Mouse (Mus musculus): ENCODE results near the gene Rbm47. TPM values are rescaled to one million over a fixed set of nuclear protein-coding genes. Genes with fewer than 3 reads are reported as not detected.
"Not testable (repeated sequence)": the region's sequence is repeated elsewhere in the genome, so short reads cannot be mapped to it uniquely, and the experiment has no call there.

Rbm47 gene
- polyA plus RNA-seq, 1 experiment from 2014 or later, result 70.7 TPM

DNA sequence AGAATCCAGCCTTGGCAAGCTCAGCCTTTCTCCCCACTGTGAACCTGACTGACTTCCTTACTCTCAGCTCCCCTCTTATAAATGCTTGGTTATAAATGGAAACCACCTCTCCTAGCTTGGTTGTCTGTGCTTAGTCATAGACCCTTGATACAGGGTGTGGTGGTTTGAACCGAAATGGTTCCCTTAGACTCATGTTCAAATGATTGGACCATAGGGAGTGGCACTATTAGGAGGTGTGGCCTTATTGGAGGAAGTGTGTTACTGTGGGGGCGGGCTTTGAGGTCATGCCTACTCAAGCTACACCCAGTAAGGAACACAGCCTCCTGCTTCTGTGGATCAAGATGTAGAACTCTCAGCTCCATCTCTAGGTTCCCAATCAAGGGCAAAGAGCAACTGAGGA is 181.7 kb downstream of the Rbm47 start:
- no peaks in the 10 kb centered on the region for H3K9me3 ChIP-seq (ENCODE audit: control insufficient read depth, low read length)
- DNase-seq (ENCODE audit: low spot score) (peak; percentile 67), ATAC-seq (ENCODE audit: low FRiP score, low TSS enrichment) (peak; percentile 95)
- TF ChIP-seq CTCF (IDR thresholded peaks at IDR 0.05; ENCODE audit: low read depth), result no peak
- no peak overlapping the region for H3K4me2 ChIP-seq (replicated peaks; ENCODE audit: low read depth)
- no peak overlapping the region for H3K9ac ChIP-seq (ENCODE audit: low read length)
- 75% methylated on average over 2 of the region's 2 CpGs for WGBS
- no peaks in the 10 kb centered on the region for H3K36me3 ChIP-seq (ENCODE audit: control insufficient read depth, insufficient read depth, low read length)
- H3K27me3 ChIP-seq (ENCODE audit: control insufficient read depth, insufficient read depth, low read length), result no peaks in the 10 kb centered on the region
- H3K4me3 ChIP-seq (ENCODE audit: low read depth, low read length), result no peak overlapping the region
- no peaks in the 10 kb centered on the region for H3K4me1 ChIP-seq (replicated peaks; ENCODE audit: control insufficient read depth, insufficient read depth)
- H3K27ac ChIP-seq (replicated peaks), result no peak overlapping the region

GRCm38 (mm10) chr5:65987004-65987403 is 185.9 kb downstream of the Rbm47 start:
- H3K4me1 ChIP-seq (replicated peaks; ENCODE audit: control insufficient read depth, insufficient read depth); H3K36me3 ChIP-seq (ENCODE audit: control insufficient read depth, insufficient read depth, low read length); H3K4me2 ChIP-seq (replicated peaks; ENCODE audit: low read depth); H3K27ac ChIP-seq (replicated peaks); H3K27me3 ChIP-seq (ENCODE audit: control insufficient read depth, insufficient read depth, low read length); ATAC-seq (ENCODE audit: low FRiP score, low TSS enrichment); H3K9me3 ChIP-seq (ENCODE audit: control insufficient read depth, low read length); H3K4me3 ChIP-seq (ENCODE audit: low read depth, low read length); DNase-seq (ENCODE audit: low spot score); H3K9ac ChIP-seq (ENCODE audit: low read length): not testable (repeated sequence)
- WGBS, result 77% methylated on average over 3 of the region's 3 CpGs

- ATAC-seq (ENCODE audit: low FRiP score, low TSS enrichment) (no peak), DNase-seq (ENCODE audit: low spot score) (no peak)
- Histone ChIP-seq H3K27me3 (ENCODE audit: control insufficient read depth, insufficient read depth, low read length) (no peaks in the 10 kb centered on the region), H3K4me3 (ENCODE audit: low read depth, low read length) (no peak overlapping the region), H3K4me1 (replicated peaks; ENCODE audit: control insufficient read depth, insufficient read depth) (no peaks in the 10 kb centered on the region), H3K9me3 (ENCODE audit: control insufficient read depth, low read length) (no peaks in the 10 kb centered on the region), H3K36me3 (ENCODE audit: control insufficient read depth, insufficient read depth, low read length) (no peaks in the 10 kb centered on the region), H3K9ac (ENCODE audit: low read length) (no peak overlapping the region), H3K27ac (replicated peaks) (no peak overlapping the region), H3K4me2 (replicated peaks; ENCODE audit: low read depth) (no peak overlapping the region)
- TF ChIP-seq CTCF (IDR thresholded peaks at IDR 0.05; ENCODE audit: low read depth), result no peak
- WGBS, result 83% methylated on average over 5 of the region's 5 CpGs
These were observed 186.5 kb downstream of the Rbm47 start for GRCm38 (mm10) chr5:65986426-65986825.

DNA sequence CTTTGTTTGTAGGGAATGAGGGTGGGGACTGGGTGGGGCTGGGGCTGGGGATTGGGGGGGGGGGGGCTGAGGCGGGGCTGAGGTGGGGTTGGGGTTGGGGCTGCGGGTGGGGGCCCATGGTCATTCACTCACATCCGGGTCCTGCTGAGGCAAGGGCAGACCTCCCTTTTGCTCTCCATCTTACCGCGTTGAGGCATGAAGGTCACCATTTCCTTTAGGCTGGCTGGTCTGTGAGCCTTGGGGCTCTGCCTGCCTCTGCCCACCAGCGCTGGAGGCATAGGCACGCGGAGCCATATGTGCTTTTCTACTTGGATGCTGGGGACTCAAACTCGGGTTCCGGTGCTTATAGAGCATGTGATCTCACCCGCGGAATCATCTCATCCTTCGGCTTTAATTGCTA is 197.2 kb downstream of the Rbm47 start:
- 80% methylated on average over 13 of the region's 13 CpGs for WGBS
- no peak for DNase-seq (ENCODE audit: low spot score)
- no peaks in the 10 kb centered on the region for H3K27me3 ChIP-seq (ENCODE audit: control insufficient read depth, insufficient read depth, low read length)
- H3K4me1 ChIP-seq (replicated peaks; ENCODE audit: control insufficient read depth, insufficient read depth), result no peaks in the 10 kb centered on the region
- no peaks in the 10 kb centered on the region for H3K36me3 ChIP-seq (ENCODE audit: control insufficient read depth, insufficient read depth, low read length)
- no peak overlapping the region for H3K4me3 ChIP-seq (ENCODE audit: low read depth, low read length)
- no peak overlapping the region for H3K9ac ChIP-seq (ENCODE audit: low read length)
- no peaks in the 10 kb centered on the region for H3K9me3 ChIP-seq (ENCODE audit: control insufficient read depth, low read length)
- H3K27ac ChIP-seq (replicated peaks), result no peak overlapping the region
- no peak overlapping the region for H3K4me2 ChIP-seq (replicated peaks; ENCODE audit: low read depth)
- no peak for TF ChIP-seq EP300 (optimal IDR thresholded peaks at IDR 0.05)
- no peak for TF ChIP-seq CTCF (IDR thresholded peaks at IDR 0.05; ENCODE audit: low read depth)
- ATAC-seq (ENCODE audit: low FRiP score, low TSS enrichment), result no peak

GRCm38 (mm10) chr5:65973189-65973588 is 199.7 kb downstream of the Rbm47 start:
- TF ChIP-seq EP300 (optimal IDR thresholded peaks at IDR 0.05), result no peak
- TF ChIP-seq CTCF (IDR thresholded peaks at IDR 0.05; ENCODE audit: low read depth), result no peak
- Histone ChIP-seq H3K4me3 (ENCODE audit: low read depth, low read length) (no peak overlapping the region), H3K4me2 (replicated peaks; ENCODE audit: low read depth) (no peak overlapping the region), H3K4me1 (replicated peaks; ENCODE audit: control insufficient read depth, insufficient read depth) (no peaks in the 10 kb centered on the region), H3K36me3 (ENCODE audit: control insufficient read depth, insufficient read depth, low read length) (no peaks in the 10 kb centered on the region), H3K9ac (ENCODE audit: low read length) (no peak overlapping the region), H3K9me3 (ENCODE audit: control insufficient read depth, low read length) (no peaks in the 10 kb centered on the region), H3K27me3 (ENCODE audit: control insufficient read depth, insufficient read depth, low read length) (no peaks in the 10 kb centered on the region), H3K27ac (replicated peaks) (no peak overlapping the region)
- ATAC-seq (ENCODE audit: low FRiP score, low TSS enrichment) (no peak), DNase-seq (ENCODE audit: low spot score) (no peak)
- WGBS, result 52% methylated on average over 2 of the region's 2 CpGs

- DNase-seq (ENCODE audit: low spot score) (no peak), ATAC-seq (ENCODE audit: low FRiP score, low TSS enrichment) (no peak)
- no peaks in the 10 kb centered on the region for H3K27me3 ChIP-seq (ENCODE audit: control insufficient read depth, insufficient read depth, low read length)
- H3K4me2 ChIP-seq (replicated peaks; ENCODE audit: low read depth), result no peak overlapping the region
- no peaks in the 10 kb centered on the region for H3K4me1 ChIP-seq (replicated peaks; ENCODE audit: control insufficient read depth, insufficient read depth)
- H3K27ac ChIP-seq (replicated peaks), result no peak overlapping the region
- H3K9ac ChIP-seq (ENCODE audit: low read length), result no peak overlapping the region
- no peaks in the 10 kb centered on the region for H3K9me3 ChIP-seq (ENCODE audit: control insufficient read depth, low read length)
- TF ChIP-seq EP300 (optimal IDR thresholded peaks at IDR 0.05) (no peak), CTCF (IDR thresholded peaks at IDR 0.05; ENCODE audit: low read depth) (no peak)
- H3K4me3 ChIP-seq (ENCODE audit: low read depth, low read length), result no peak overlapping the region
- 91% methylated on average over 3 of the region's 3 CpGs for WGBS
- no peaks in the 10 kb centered on the region for H3K36me3 ChIP-seq (ENCODE audit: control insufficient read depth, insufficient read depth, low read length)
These were observed 204.9 kb downstream of the Rbm47 start for GRCm38 (mm10) chr5:65968004-65968403.

Data from stomach, postnatal 0 days (tissue).